Mouse (Mus musculus): ENCODE data around the gene Primpol. TPM values are rescaled to one million over a fixed set of nuclear protein-coding genes. Genes with fewer than 3 reads are reported as not detected.
A peak's percentile ranks its signal among the peaks of the same experiment; 100 is the strongest.

The Primpol gene
- total and polyA plus RNA-seq, 3 experiments, result 7.1 to 11.6 TPM; not detected in 1

DNA sequence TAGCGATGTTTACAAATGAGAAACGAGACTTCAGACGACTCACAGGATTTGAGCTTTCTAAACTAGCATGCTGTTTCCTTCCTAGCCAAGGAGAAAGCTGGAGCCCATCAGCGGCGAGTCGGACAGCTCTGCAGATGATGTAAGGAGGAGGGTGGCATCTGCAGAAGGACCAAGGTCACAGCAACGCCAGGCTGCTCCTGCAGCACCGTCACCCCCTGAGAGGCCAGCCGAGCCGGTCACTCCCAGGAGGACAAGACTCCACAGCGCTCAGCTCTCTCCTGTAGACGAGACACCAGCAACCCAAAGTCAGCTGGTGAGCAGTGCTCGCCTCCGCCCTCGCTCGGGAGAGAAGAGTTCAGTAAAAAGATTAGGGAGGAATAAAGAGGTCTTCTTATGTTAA lies 54.7 kb downstream of the Primpol start:
- no peak for DNase-seq (ENCODE audit: low read depth, low spot score)
- Histone ChIP-seq H3K4me3 (ENCODE audit: control insufficient read depth in 1 of 2, insufficient read depth in 1 of 2, low read depth in 2 of 2, low read length in 2 of 2) (no peak overlapping the region), H3K36me3 (ENCODE audit: control insufficient read depth in 1 of 2, insufficient read depth in 2 of 2, low read length in 2 of 2) (peaks cover 0 to 12% of the 10 kb centered on the region in 2 experiments; a peak in 3 of 4 replicates), H3K27me3 (ENCODE audit: control insufficient read depth in 1 of 2, insufficient read depth in 2 of 2, low read length in 2 of 2) (no peaks in the 10 kb centered on the region), H3K79me2 (ENCODE audit: control insufficient read depth, insufficient read depth, low read length, poor library complexity) (no peaks in the 10 kb centered on the region), H3K27ac (ENCODE audit: control insufficient read depth, low read depth, low read length) (no peak overlapping the region), H3K4me1 (ENCODE audit: control insufficient read depth in 1 of 2, insufficient read depth in 2 of 2, low read length in 2 of 2) (no peaks in the 10 kb centered on the region; a peak in 1 of 4 replicates), H3K9ac (ENCODE audit: control insufficient read depth, low read depth, low read length, poor library complexity, severe bottlenecking) (no peak overlapping the region), H3K9me3 (replicated peaks; ENCODE audit: insufficient read depth, low read length) (no peaks in the 10 kb centered on the region)
- no peak for TF ChIP-seq MAX (IDR thresholded peaks at IDR 0.05; ENCODE audit: low read length)
- no peak for TF ChIP-seq ZMIZ1 (IDR thresholded peaks at IDR 0.05; ENCODE audit: low read depth, low read length)
- no peak for TF ChIP-seq ELF1 (IDR thresholded peaks at IDR 0.05; ENCODE audit: low read depth, low read length)
- no peak for TF ChIP-seq JUND (IDR thresholded peaks at IDR 0.05; ENCODE audit: low read depth, low read length)
- no peak for TF ChIP-seq CHD1 (IDR thresholded peaks at IDR 0.05; ENCODE audit: low read depth, low read length)
- TF ChIP-seq TAL1 (IDR thresholded peaks at IDR 0.05; ENCODE audit: low read length), result no peak
- no peak for TF ChIP-seq GATA1 (IDR thresholded peaks at IDR 0.05; ENCODE audit: low read depth, low read length)

DNA sequence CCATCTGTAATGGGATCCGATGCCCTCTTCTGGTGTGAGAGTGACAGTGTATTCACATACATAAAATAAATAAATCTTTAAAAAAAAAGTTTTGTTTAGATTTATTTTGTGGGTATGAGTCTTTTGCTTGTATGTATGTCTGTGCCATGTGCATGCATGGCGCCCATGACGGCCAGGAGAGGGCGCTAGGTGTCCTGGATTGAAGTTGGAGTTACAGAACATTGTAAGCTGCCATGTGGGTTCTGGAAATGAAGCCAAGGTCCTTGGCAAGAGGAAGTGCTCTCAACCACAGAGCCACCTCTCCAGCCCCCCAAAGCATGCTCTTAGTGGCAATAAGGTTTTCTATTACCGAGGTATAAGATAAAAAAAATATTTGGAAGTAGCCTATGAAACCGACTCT lies 57.6 kb downstream of the Primpol start:
- Histone ChIP-seq H3K4me3 (ENCODE audit: control insufficient read depth in 1 of 2, insufficient read depth in 1 of 2, low read depth in 2 of 2, low read length in 2 of 2) (no peak overlapping the region), H3K9me3 (replicated peaks; ENCODE audit: insufficient read depth, low read length) (no peaks in the 10 kb centered on the region), H3K27me3 (ENCODE audit: control insufficient read depth in 1 of 2, insufficient read depth in 2 of 2, low read length in 2 of 2) (no peaks in the 10 kb centered on the region), H3K27ac (ENCODE audit: control insufficient read depth, low read depth, low read length) (no peak overlapping the region), H3K79me2 (ENCODE audit: control insufficient read depth, insufficient read depth, low read length, poor library complexity) (peaks cover 1% of the 10 kb centered on the region; the same call in 1 of the 2 replicates), H3K36me3 (ENCODE audit: control insufficient read depth in 1 of 2, insufficient read depth in 2 of 2, low read length in 2 of 2) (peaks cover 0 to 10% of the 10 kb centered on the region in 2 experiments; a peak in 3 of 4 replicates), H3K4me1 (ENCODE audit: control insufficient read depth in 1 of 2, insufficient read depth in 2 of 2, low read length in 2 of 2) (no peaks in the 10 kb centered on the region; a peak in 1 of 4 replicates), H3K9ac (ENCODE audit: control insufficient read depth, low read depth, low read length, poor library complexity, severe bottlenecking) (no peak overlapping the region)
- TF ChIP-seq MXI1 (IDR thresholded peaks at IDR 0.05; ENCODE audit: low read depth, low read length), result peak; percentile 84
- no peak for TF ChIP-seq NELFE (IDR thresholded peaks at IDR 0.05; ENCODE audit: low read depth, low read length)
- no peak for TF ChIP-seq GABPA (IDR thresholded peaks at IDR 0.05; ENCODE audit: low read depth, low read length)
- no peak for TF ChIP-seq HCFC1 (IDR thresholded peaks at IDR 0.05; ENCODE audit: low read depth, low read length)
- no peak for TF ChIP-seq USF1 (IDR thresholded peaks at IDR 0.05; ENCODE audit: low read depth, low read length)
- peak; percentile 74 for TF ChIP-seq SMC3 (IDR thresholded peaks at IDR 0.05; ENCODE audit: low read depth, low read length)
- TF ChIP-seq CHD1 (IDR thresholded peaks at IDR 0.05; ENCODE audit: low read depth, low read length), result no peak
- TF ChIP-seq TBP (IDR thresholded peaks at IDR 0.05; ENCODE audit: low read depth, low read length), result no peak
- TF ChIP-seq CTCF (IDR thresholded peaks at IDR 0.05 in 2 of 3, conservative IDR thresholded peaks at IDR 0.05 in 1 of 3; ENCODE audit: control insufficient read depth in 1 of 3, insufficient read depth in 1 of 3, low read depth in 2 of 3, low read length in 3 of 3, poor library complexity in 1 of 3, severe bottlenecking in 1 of 3), result peak; percentile 69 to 85 (median 83)
- TF ChIP-seq ZMIZ1 (IDR thresholded peaks at IDR 0.05; ENCODE audit: low read depth, low read length), result no peak
- TF ChIP-seq UBTF (IDR thresholded peaks at IDR 0.05; ENCODE audit: borderline replicate concordance, insufficient read depth, low read depth, low read length), result no peak
- TF ChIP-seq POLR2A (IDR thresholded peaks at IDR 0.05; ENCODE audit: control insufficient read depth in 1 of 2, insufficient read depth in 1 of 2, low read depth in 1 of 2, low read length in 2 of 2, poor library complexity in 1 of 2), result no peak
- TF ChIP-seq MAFK (IDR thresholded peaks at IDR 0.05; ENCODE audit: borderline replicate concordance, low read depth, low read length), result no peak
- no peak for TF ChIP-seq MAZ (IDR thresholded peaks at IDR 0.05; ENCODE audit: low read depth, low read length)
- no peak for TF ChIP-seq GATA1 (IDR thresholded peaks at IDR 0.05; ENCODE audit: low read depth, low read length)
- TF ChIP-seq RAD21 (IDR thresholded peaks at IDR 0.05; ENCODE audit: low read depth, low read length), result peak; percentile 76
- TF ChIP-seq ZC3H11A (IDR thresholded peaks at IDR 0.05; ENCODE audit: low read depth, low read length), result peak; percentile 58
- no peak for TF ChIP-seq MEF2A (IDR thresholded peaks at IDR 0.05; ENCODE audit: extremely low read depth, insufficient replicate concordance, low read depth, low read length, poor library complexity, severe bottlenecking)
- no peak for TF ChIP-seq BHLHE40 (IDR thresholded peaks at IDR 0.05; ENCODE audit: borderline replicate concordance, low read depth, low read length)
- TF ChIP-seq RCOR1 (IDR thresholded peaks at IDR 0.05; ENCODE audit: low read depth, low read length), result no peak
- TF ChIP-seq TCF12 (IDR thresholded peaks at IDR 0.05; ENCODE audit: low read depth, low read length), result no peak
- no peak for TF ChIP-seq TAL1 (IDR thresholded peaks at IDR 0.05; ENCODE audit: low read length)
- no peak for TF ChIP-seq USF2 (IDR thresholded peaks at IDR 0.05; ENCODE audit: borderline replicate concordance in 1 of 2, insufficient read depth in 1 of 2, low read depth in 1 of 2, low read length in 2 of 2)
- TF ChIP-seq MYC (IDR thresholded peaks at IDR 0.05; ENCODE audit: low read depth, low read length), result peak; percentile 95
- no peak for TF ChIP-seq POLR2AphosphoS5 (IDR thresholded peaks at IDR 0.05; ENCODE audit: borderline replicate concordance, low read depth, low read length)
- peak; percentile 67; the same call in 1 of the 2 replicates for TF ChIP-seq SIN3A (IDR thresholded peaks at IDR 0.05; ENCODE audit: low read length)
- TF ChIP-seq EP300 (IDR thresholded peaks at IDR 0.05; ENCODE audit: low read depth in 1 of 2, low read length in 2 of 2), result no peak
- TF ChIP-seq MAX (IDR thresholded peaks at IDR 0.05; ENCODE audit: low read length), result peak; percentile 87
- DNase-seq (ENCODE audit: low read depth, low spot score), result peak; percentile 88
